Mouse (Mus musculus) bone marrow, adult 2 months (tissue): ENCODE data around the gene Cth. TPM values are rescaled to one million over a fixed set of nuclear protein-coding genes. Genes with fewer than 3 reads are reported as not detected.

Experiments used
- H3K27ac ChIP-seq: fragments of 200-500 bp; 2 replicates; pipeline ENCODE4 v1.5.1; 2012; ENCODE audit warnings: low read depth, mild to moderate bottlenecking, control low read depth, inconsistent platforms, low read length; ENCODE audit not compliant: control insufficient read depth, poor library complexity, insufficient read depth
- H3K4me1 ChIP-seq: fragments of 200-500 bp; 2 replicates; pipeline ENCODE4 v1.6.1; 2011; ENCODE audit warnings: low read length; ENCODE audit not compliant: control insufficient read depth, insufficient read depth
- H3K4me3 ChIP-seq: fragments of 200-500 bp; replicated peaks from 2 replicates; pipeline ENCODE3; 2011; ENCODE audit warnings: mild to moderate bottlenecking, low read depth, low read length, control low read depth; ENCODE audit not compliant: control insufficient read depth
- CTCF ChIP-seq: fragments of 200-500 bp; IDR thresholded peaks from 2 replicates; pipeline ENCODE4 v1.5.1; 2011; ENCODE audit warnings: low read length, control low read depth; ENCODE audit not compliant: control insufficient read depth, insufficient read depth
- POLR2A ChIP-seq: fragments of 200-500 bp; IDR thresholded peaks from 2 replicates; pipeline ENCODE4 v1.6.1; 2011; ENCODE audit warnings: low read depth, mild to moderate bottlenecking, control low read depth, low read length, borderline replicate concordance; ENCODE audit not compliant: control insufficient read depth
- WGBS: fragments of 180-500 bp; shearing (Covaris S2); methylation state at CpG from one replicate; pipeline ENCODE4 v1.1.7; 2018; 5-methylcytosine and 5-hydroxymethylcytosine counted together
- polyA plus RNA-seq: library from polyadenylated mRNA; stranded (reverse); fragments of >200 nt; gene quantifications from 2 replicates; pipeline ENCODE4 v1.2.4, GENCODE M21; 2011; ENCODE audit warnings: low replicate concordance; ENCODE audit not compliant: missing spikeins, insufficient read depth, insufficient read length

Gene Cth
- polyA plus RNA-seq, 1 experiment = 23.4 TPM

DNA sequence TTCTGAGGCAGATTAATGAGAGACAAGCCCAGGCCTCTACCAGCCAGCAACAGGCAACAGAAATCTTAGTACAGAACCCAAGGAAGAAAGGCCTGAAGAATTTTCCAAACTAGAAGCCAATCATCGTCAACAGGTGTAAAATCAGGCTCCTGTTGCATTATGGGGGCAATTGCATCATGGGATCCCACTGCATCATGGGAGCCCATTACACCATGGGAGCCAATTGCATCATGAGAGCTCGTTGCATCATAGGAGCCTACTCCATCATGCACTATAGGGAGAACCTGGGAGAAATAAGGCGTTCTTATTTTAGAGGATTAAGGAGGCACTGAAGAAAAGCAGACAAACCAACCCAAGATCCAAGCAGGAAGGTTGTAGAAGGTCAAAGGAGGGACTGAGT, 27.2 kb downstream of the Cth start:
- no peak overlapping the region for H3K4me3 ChIP-seq
- 74% methylated on average over 3 of the region's 3 CpGs for WGBS
- no peak overlapping the region for H3K27ac ChIP-seq
- no peaks in the 10 kb centered on the region for H3K4me1 ChIP-seq
- TF ChIP-seq POLR2A (no peak), CTCF (no peak)

DNA sequence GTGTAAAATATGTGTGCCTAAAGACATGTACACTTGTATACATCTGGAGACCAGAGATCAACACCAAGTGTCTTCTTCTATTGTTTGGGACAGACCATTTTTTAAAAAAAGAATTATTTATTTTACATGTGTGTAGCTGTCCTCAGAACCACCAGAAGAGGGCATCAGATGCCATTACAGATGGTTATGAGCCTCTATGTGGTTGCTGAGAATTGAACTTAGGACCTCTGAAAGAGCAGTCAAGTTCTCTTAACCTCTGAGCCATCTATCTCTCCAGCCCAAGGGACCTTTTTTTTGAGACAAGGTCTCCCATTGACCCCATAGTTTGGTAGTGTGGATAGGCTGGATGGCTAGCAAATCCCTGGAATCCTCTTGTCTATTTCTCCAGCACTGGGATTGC, 33.1 kb downstream of the Cth start:
- TF ChIP-seq POLR2A (no peak), CTCF (no peak)
- no peaks in the 10 kb centered on the region for H3K4me1 ChIP-seq
- no peak overlapping the region for H3K4me3 ChIP-seq

DNA sequence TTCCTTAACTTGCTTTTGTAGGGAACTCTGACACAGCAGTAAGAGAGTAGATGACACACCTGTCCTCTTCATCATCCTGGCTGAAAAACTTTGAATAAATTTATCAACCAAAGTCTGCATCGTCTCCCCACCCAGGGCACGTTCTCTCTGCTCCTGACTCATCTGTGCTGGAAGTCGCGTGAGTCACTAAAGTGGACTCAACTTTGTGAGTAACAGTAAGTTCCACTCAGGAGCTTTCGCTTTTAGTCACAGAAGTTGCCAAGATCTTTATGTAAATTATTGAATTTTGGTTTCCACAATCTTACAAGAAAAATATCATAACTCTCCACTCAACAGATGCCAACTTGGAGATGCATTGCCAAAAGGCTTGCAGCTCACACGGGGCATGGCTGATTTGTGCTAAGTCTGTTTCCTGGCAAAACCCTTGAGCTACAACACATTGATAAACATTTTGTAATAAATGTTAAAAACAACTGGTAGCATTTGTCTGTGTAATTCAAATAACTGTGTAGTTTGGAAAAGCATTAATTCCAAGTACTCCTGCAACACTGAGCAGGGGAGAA, 40.7 kb downstream of the Cth start:
- H3K4me1 ChIP-seq = no peaks in the 10 kb centered on the region
- no peak overlapping the region for H3K27ac ChIP-seq
- H3K4me3 ChIP-seq = no peak overlapping the region
- no peak for TF ChIP-seq CTCF
- TF ChIP-seq POLR2A = no peak
- 79% methylated on average over 6 of the region's 6 CpGs for WGBS

More for the DNA sequence above, 33.1 kb downstream of the Cth start:
- no peak overlapping the region for H3K27ac ChIP-seq

DNA sequence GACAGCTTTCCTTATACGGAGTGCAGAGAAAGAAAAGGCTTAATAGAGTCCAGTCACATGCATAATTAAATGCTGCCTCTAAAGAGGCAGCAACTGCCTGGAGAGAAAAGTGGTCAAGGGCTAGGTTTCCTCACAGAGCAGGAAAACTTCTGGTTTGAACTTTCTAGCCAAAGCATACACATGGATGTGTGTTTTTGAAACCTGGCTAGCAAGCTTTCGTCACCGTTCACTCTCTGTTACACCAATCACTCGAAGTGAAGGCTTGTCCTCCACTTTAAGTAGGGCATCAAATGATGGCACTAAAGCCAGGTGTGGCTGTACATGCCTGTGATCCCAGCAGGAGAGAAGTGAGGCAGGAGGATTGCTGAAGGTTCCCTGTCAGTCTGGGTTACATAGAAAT, 41.8 kb downstream of the Cth start:
- Histone ChIP-seq H3K27ac (no peak overlapping the region), H3K4me1 (no peaks in the 10 kb centered on the region), H3K4me3 (no peak overlapping the region)
- no peak for TF ChIP-seq POLR2A
- TF ChIP-seq CTCF = no peak
- WGBS = 76% methylated on average over 4 of the region's 4 CpGs

DNA sequence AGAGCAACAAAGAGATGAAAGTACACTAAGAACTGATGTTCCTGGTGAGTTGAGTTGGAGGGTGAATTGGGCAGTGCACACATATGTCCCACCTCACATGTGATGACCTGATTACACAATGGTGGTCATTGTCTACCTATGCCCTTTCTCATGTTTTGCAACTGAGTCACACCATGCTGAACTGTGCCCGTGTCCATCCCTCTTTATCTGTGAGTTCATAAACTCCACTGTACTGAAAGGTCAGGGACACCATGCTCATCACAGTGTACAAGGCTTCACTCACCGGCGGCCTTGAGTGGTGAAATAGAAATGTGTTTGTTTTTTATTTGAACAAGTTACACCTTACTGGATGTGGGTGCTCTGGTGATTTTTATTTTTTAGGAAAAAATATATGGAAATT, 42.9 kb downstream of the Cth start:
- TF ChIP-seq CTCF (no peak), POLR2A (no peak)
- Histone ChIP-seq H3K4me1 (no peaks in the 10 kb centered on the region), H3K4me3 (no peak overlapping the region), H3K27ac (no peak overlapping the region)
- 79% methylated on average over 3 of the region's 3 CpGs for WGBS

DNA sequence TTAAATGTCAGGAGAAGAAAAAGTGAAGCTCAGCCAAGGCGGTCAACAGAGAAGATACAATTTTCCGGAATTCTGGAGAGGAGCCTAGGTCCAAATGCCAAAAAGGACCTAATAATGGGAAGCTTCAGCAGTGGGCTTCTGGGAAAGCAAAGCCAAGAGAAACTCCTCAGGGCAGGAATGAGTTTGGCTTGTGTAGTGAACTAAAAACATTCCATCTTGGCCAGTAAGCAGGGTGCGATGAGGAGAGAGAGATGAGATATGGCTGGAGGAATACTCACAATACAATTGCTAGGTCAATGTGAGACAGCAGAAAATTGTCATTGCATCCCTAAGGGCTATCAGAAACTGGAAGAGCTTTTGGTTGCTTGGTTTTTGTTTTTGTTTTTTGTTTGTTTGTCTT, 43.9 kb downstream of the Cth start:
- Histone ChIP-seq H3K4me1 (no peaks in the 10 kb centered on the region), H3K4me3 (no peak overlapping the region), H3K27ac (no peak overlapping the region)
- 89% methylated on average over 3 of the region's 3 CpGs for WGBS
- TF ChIP-seq CTCF (no peak), POLR2A (no peak)

DNA sequence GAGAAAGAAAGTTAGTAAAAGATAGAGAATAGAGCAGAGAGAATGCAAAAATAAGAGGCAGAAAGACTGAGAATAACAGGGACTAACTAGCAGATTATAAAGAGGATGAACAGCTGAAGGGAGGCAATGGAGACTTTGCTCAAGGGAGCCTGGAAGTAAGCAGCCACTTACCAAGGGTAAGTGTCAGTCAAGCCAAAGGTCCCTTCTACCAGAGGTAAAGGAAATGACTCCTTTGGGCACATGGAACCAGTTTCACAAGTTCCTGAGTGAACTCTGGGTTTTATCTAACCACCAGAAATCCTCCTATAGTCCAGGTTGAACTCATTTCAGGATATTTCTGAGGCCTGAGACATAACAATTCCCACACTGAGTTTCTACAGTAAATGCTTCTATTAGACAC, 47.0 kb downstream of the Cth start:
- Histone ChIP-seq H3K4me3 (no peak overlapping the region), H3K4me1 (no peaks in the 10 kb centered on the region), H3K27ac (no peak overlapping the region)
- TF ChIP-seq POLR2A (no peak), CTCF (no peak)

DNA sequence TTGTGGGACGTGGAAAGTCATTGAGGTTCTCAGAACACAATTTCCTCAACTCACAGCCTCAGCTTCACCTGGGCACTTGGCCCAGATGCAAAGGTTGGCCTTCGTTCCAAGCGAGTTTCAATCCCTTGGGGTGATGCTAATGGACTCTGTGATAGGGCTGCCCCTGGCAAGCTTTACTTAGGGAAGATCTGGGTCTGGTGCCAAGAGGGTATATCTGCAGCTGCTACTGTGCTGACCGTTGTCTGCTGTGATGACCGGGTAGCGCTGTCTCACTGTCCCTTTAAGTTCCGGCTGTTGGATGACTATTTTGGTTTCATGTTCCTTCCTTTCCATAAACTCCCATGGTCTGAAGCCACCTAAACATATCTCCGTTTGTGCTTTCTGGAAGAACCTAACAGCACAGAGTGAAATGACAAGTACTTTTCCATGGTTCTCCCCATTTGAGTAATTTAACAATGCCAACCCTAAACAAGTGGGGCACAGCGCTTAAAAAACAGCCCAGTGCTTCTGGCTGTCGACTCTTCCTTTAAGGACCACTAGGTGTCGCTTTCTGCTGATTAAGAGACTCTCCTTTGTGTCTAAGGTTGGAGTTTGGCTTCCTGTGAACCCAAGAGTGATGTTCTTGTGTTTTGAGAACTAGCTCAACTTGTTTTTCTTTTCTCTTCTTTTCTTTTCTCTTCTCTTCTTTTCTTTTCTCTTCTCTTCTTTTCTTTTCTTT, 48.3 kb downstream of the Cth start:
- TF ChIP-seq CTCF (no peak), POLR2A (no peak)
- Histone ChIP-seq H3K4me1 (no peaks in the 10 kb centered on the region), H3K27ac (no peak overlapping the region), H3K4me3 (no peak overlapping the region)
- 47% methylated on average over 11 of the region's 11 CpGs for WGBS
